Mouse (Mus musculus) spleen, postnatal 14 days (tissue): ENCODE measurements around the gene Fam178b.
"Not testable (repeated sequence)": the region's sequence is repeated elsewhere in the genome, so short reads cannot be mapped to it uniquely, and the experiment has no call there.

Experiments used
- DNase-seq, 2 experiments: peaks; one replicate each; pipeline ENCODE4 v3.0.0; 2021 to 2022; ENCODE audit warnings: low spot score in 2 of 2

The Fam178b gene

GRCm38 (mm10) chr1:36546888-36547471 is 136.0 kb downstream of the Fam178b start, which contains the start of gene Ankrd39:
Gene Ankrd39 (minus strand): TSS chr1:36547445.
- DNase-seq = peak; percentile 91 to 93

DNA sequence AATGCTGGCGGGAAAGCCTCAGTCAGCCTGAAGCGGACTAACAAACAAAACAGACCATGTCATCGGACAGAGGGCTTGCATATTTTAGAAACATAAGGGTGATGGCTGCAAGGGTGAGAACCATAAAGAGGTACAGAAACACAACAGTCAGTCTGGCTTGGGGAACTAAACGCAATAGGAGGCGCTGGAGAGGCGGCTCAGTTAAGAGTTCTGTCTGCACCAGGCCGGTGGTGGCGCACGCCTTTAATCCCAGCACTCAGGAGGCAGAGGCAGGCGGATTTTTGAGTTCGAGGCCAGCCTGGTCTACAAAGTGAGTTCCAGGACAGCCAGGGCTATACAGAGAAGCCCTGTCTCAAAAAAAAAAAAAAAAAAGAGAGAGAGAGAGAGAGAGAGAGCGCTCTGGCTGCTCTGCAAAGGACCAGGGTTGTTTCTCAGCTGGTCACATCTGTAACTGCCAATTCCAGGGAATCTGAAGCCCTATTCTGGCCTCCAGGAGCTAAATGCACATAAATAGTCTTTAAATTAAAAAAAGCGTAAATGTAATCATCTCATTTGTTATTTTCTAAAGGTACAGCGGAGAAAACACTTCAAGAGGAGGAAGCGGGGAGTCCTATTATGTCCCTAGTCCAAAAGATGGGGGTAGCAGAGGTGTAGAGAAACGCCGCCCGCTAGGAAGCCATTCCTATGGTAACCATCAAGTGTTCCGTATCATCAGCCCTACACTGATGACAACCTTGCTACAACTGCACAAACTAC is 137.0 kb downstream of the Fam178b start:
- peak in 1 of 2 experiments; percentile 23 for DNase-seq

- DNase-seq = no peak
Measured at GRCm38 (mm10) chr1:36545382-36545781, 137.6 kb downstream of the Fam178b start.

DNA sequence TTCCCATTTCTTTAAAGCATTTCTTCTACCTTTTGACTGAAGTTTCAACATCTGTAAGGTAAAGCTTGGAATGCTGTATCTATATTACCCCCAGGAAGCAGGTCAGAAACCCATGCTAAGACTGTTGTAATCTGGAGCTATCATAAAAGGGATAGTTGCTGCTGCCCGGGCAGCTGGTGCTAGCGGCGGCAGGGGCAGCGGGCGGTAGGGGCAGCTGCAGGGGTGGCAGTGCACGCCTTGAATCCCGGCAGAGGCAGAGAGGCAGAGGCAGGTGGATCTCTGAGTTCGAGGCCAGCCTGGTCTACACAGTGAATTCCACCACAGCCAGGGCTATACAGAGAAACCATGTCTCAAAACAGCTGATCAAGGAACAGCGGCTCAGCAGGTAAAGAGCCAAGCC is 140.1 kb downstream of the Fam178b start:
- no peak for DNase-seq

GRCm38 (mm10) chr1:36541844-36542243 is 141.1 kb downstream of the Fam178b start:
- DNase-seq = no peak

DNA sequence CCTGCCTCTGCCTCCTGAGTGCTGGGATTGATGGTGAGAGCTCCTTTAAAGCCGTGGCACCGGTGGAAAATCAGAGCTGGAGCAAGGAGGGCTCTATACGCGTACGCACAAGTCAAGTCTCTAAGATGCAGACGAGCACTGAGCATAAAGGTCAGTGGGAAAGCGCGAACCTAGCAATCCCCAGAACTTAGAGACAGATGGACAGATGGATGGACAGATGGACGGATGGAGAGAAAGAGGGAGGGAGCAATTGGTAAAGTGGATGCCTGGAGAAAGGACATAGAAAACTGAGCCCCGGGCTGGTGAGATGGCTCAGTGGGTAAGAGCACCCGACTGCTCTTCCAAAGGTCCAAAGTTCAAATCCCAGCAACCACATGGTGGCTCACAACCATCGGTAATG is 142.2 kb downstream of the Fam178b start:
- DNase-seq = no peak

- no peak for DNase-seq
Measured at GRCm38 (mm10) chr1:36540132-36540531, 142.9 kb downstream of the Fam178b start.

GRCm38 (mm10) chr1:36539186-36539585 is 143.8 kb downstream of the Fam178b start, which contains the start of gene Gm42417:
Gene Gm42417 (minus strand): TSS chr1:36539429.
- no peak for DNase-seq

DNA sequence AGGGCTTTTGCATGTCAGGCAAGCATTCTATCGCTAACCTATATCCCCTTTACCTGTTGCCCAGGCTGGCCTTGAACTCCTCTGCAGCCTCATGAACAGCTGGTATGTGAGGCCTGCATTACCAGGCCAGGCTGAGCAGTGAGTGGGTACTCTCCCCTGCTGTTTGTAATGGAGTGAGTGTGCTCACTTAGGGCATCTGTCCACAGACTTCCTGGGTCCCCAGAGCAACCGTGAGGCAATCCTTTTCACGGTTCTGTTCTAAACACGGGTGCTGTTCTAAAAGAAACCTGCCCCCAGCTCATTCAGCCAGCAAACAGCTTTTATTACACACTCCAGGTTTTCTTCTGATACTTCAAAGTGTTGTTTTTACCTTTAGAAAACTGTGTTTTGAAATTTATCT is 144.3 kb downstream of the Fam178b start:
- no peak for DNase-seq

DNA sequence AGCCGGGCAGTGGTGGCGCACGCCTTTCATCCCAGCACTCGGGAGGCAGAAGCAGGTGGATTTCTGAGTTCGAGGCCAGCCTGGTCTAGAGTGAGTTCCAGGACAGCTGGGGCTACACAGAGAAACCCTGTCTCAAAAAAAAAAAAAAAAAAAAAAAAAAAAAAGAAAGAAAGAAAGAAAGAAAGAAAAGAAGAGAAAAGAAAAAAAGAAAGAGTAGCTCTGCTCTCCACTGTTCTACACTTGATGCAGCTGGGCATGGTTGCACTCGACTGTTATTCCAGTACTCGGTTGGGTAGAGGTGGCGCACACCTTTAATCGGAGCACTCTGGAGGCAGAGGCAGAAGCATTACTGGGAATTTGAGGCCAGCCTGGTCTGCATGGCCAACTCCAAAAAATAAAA is 146.2 kb downstream of the Fam178b start, which contains the start of gene Ankrd23:
Gene Ankrd23, minus strand, starts transcription at position 101 of the 400 bp plus-strand sequence.
- not testable (repeated sequence) for DNase-seq

- DNase-seq = no peak
Measured at GRCm38 (mm10) chr1:36536397-36536728, 146.6 kb downstream of the Fam178b start.

DNA sequence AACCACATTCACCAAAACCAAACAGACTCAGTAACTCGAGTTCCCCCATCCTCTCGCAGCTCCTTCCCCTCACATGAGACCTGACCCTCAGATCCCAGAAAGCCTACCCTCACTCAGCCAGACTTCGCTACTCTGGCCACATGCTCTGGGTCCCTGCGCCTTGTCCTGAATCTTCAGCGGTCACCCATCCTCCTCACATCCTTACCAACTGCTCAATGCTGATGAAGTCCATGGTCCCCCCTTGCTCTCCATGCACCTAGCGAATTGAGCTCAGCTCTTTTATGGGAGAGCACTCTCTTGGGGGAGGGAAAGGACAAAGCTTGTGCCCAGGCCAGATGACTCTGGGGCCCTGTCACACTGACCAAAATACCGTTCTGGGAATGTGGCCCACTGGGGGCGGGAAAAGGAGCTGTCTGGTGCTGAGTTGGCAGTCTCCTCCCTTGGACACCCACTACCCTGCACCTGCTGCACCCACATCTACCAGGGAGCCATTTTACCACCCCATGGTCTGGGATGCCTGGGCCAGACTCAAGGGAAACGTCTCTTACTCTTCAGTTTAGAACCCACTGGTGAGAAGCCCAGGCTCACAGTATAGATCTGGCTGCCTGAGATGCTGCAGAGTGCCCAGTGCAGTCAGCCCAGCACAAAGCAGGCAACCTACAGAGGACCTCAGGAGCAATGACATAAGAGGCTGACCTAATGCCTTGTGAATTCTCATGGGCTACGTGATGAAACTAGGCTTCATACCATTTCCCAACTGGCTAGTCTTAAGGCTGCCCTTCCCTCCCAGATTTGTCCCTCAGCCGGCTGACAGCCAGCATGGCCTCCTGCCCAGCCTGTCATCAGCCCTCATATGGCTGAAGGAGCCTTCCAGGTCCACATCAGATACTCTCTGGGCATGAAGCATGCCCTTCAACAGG is 147.2 kb downstream of the Fam178b start:
- DNase-seq = no peak

DNA sequence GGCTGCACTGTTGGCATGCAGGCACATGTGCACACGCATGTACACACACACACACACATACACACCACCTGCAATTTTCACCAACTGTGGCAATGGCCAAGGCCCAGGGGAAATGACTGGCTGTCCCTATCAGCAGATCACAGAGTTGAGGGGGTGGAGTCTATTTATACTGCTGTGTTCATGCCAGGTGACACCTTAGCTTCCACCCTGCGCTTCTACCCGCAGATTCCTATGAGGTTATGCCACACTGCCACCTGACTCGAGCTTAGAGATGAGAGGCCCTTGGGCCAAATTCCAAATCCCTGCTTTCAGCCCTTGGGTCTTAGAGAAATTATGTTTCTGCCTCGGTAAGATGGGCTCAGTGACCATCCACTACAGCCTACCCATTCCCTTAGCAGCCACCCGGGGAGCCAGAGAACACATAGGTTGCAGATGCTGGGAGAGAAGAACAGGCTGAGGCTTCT is 148.4 kb downstream of the Fam178b start:
- DNase-seq = no peak

- DNase-seq = no peak
Measured at GRCm38 (mm10) chr1:36533546-36533945, 149.4 kb downstream of the Fam178b start.

DNA sequence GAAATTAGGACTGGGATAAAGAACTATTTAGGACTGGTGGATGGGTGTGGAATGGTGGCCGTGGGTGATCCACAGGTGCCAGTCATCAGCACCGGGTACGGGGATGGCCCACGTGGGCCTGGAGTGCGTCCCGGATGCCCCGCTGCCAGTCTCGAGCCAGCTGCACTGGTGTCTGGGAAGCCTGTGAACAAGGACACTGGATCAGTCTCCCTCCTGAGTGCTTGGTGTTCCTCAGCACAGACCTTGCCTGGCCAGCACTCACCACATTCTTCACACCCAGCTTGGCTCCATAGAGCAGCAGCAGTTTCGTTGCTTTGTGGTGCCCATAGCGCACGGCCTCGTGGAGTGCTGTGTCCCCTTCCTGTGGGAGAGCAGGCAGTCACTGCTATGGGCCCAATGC is 151.5 kb downstream of the Fam178b start:
- no peak for DNase-seq

GRCm38 (mm10) chr1:36530962-36531361 is 152.0 kb downstream of the Fam178b start:
- DNase-seq = no peak

DNA sequence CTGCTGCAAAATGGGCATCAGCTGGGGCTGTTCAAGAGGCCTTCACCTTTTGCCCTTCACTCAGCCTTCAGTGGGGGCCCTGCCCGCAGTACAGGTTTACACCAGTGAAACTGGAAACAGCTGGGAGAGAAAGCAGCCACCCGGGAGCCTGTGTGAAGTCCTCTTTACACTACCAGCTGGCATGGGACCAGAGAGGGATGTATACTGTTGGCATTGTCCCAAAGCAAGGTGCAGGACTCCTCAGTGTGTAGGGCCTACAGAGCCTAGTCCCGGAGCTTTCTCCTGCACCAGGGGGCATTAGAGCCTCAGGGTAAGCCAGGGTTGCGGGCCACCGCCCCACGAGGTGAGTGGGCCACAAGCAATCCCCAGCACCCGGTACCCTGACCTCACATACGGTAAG is 152.5 kb downstream of the Fam178b start:
- no peak for DNase-seq

- DNase-seq = no peak
Measured at GRCm38 (mm10) chr1:36529875-36530274, 153.1 kb downstream of the Fam178b start.

- no peak for DNase-seq
Measured at GRCm38 (mm10) chr1:36529274-36529673, 153.7 kb downstream of the Fam178b start.

GRCm38 (mm10) chr1:36528351-36528750 is 154.6 kb downstream of the Fam178b start:
- no peak for DNase-seq

DNA sequence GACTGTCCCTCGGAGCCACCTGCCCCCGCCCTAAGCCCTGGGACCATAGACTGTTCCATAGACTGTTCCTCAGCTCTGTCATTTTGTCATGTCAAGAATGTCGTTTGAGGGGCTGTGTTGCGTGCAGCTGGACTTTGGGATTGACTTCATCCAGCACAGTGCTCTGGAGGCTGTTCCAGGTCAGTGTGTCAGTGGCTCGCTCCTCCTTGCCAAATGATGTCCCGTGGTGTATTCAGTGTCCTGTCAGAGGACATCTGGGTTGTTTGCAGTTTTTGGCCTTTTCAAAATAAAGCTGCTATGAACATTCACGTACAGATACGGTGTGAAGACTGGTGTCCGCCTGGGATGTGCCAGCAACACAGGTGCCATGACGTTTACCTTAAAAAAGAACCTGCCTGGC is 156.1 kb downstream of the Fam178b start:
- no peak for DNase-seq

- no peak for DNase-seq
Measured at GRCm38 (mm10) chr1:36525774-36526173, 157.2 kb downstream of the Fam178b start.
